Mouse (Mus musculus): ENCODE results near the gene Arv1. TPM values are rescaled to one million over a fixed set of nuclear protein-coding genes. Genes with fewer than 3 reads are reported as not detected.

Arv1 gene
- total and polyA plus RNA-seq, 3 experiments, result 11.9 to 24.1 TPM; not detected in 1

GRCm38 (mm10) chr8:124700271-124700670 lies 21.7 kb upstream of the Arv1 start:
- Histone ChIP-seq H3K9ac (ENCODE audit: control insufficient read depth, low read depth, low read length, poor library complexity, severe bottlenecking) (no peak overlapping the region), H3K27me3 (ENCODE audit: control insufficient read depth in 1 of 2, insufficient read depth in 2 of 2, low read length in 2 of 2) (no peaks in the 10 kb centered on the region), H3K36me3 (ENCODE audit: control insufficient read depth in 1 of 2, insufficient read depth in 2 of 2, low read length in 2 of 2) (peaks cover 7% of the 10 kb centered on the region in 2 experiments), H3K79me2 (ENCODE audit: control insufficient read depth, insufficient read depth, low read length, poor library complexity) (no peaks in the 10 kb centered on the region), H3K27ac (ENCODE audit: control insufficient read depth, low read depth, low read length) (no peak overlapping the region), H3K4me1 (ENCODE audit: control insufficient read depth in 1 of 2, insufficient read depth in 2 of 2, low read length in 2 of 2) (peaks cover 7 to 9% of the 10 kb centered on the region in 2 experiments), H3K9me3 (replicated peaks; ENCODE audit: insufficient read depth, low read length) (no peaks in the 10 kb centered on the region), H3K4me3 (ENCODE audit: control insufficient read depth in 1 of 2, insufficient read depth in 1 of 2, low read depth in 2 of 2, low read length in 2 of 2) (no peak overlapping the region)
- no peak for DNase-seq (ENCODE audit: low read depth, low spot score)
- TF ChIP-seq GABPA (IDR thresholded peaks at IDR 0.05; ENCODE audit: low read depth, low read length), result no peak
- TF ChIP-seq TAL1 (IDR thresholded peaks at IDR 0.05; ENCODE audit: low read length), result no peak
- TF ChIP-seq E2F4 (IDR thresholded peaks at IDR 0.05; ENCODE audit: borderline replicate concordance, low read depth, low read length), result no peak
- TF ChIP-seq SMC3 (IDR thresholded peaks at IDR 0.05; ENCODE audit: low read depth, low read length), result no peak
- TF ChIP-seq NRF1 (IDR thresholded peaks at IDR 0.05; ENCODE audit: insufficient read depth, low read depth, low read length, poor library complexity, severe bottlenecking), result no peak
- TF ChIP-seq CHD1 (IDR thresholded peaks at IDR 0.05; ENCODE audit: low read depth, low read length), result no peak
- TF ChIP-seq MEF2A (IDR thresholded peaks at IDR 0.05; ENCODE audit: extremely low read depth, insufficient replicate concordance, low read depth, low read length, poor library complexity, severe bottlenecking), result no peak
- TF ChIP-seq ZMIZ1 (IDR thresholded peaks at IDR 0.05; ENCODE audit: low read depth, low read length), result no peak
- TF ChIP-seq RCOR1 (IDR thresholded peaks at IDR 0.05; ENCODE audit: low read depth, low read length), result no peak
- TF ChIP-seq JUND (IDR thresholded peaks at IDR 0.05; ENCODE audit: low read depth, low read length), result no peak
- TF ChIP-seq CHD2 (IDR thresholded peaks at IDR 0.05; ENCODE audit: low read length), result no peak

- Histone ChIP-seq H3K79me2 (ENCODE audit: control insufficient read depth, insufficient read depth, low read length, poor library complexity) (no peaks in the 10 kb centered on the region), H3K27ac (ENCODE audit: control insufficient read depth, low read depth, low read length) (peak overlapping the region; percentile 33; the same call in 1 of the 2 replicates), H3K4me3 (ENCODE audit: control insufficient read depth in 1 of 2, insufficient read depth in 1 of 2, low read depth in 2 of 2, low read length in 2 of 2) (no peak overlapping the region), H3K27me3 (ENCODE audit: control insufficient read depth in 1 of 2, insufficient read depth in 2 of 2, low read length in 2 of 2) (no peaks in the 10 kb centered on the region), H3K36me3 (ENCODE audit: control insufficient read depth in 1 of 2, insufficient read depth in 2 of 2, low read length in 2 of 2) (peaks cover 7% of the 10 kb centered on the region in 2 experiments), H3K9ac (ENCODE audit: control insufficient read depth, low read depth, low read length, poor library complexity, severe bottlenecking) (no peak overlapping the region), H3K9me3 (replicated peaks; ENCODE audit: insufficient read depth, low read length) (no peaks in the 10 kb centered on the region), H3K4me1 (ENCODE audit: control insufficient read depth in 1 of 2, insufficient read depth in 2 of 2, low read length in 2 of 2) (peaks cover 7 to 9% of the 10 kb centered on the region in 2 experiments)
- TF ChIP-seq USF2 (IDR thresholded peaks at IDR 0.05; ENCODE audit: borderline replicate concordance in 1 of 2, insufficient read depth in 1 of 2, low read depth in 1 of 2, low read length in 2 of 2) (no peak), ZMIZ1 (IDR thresholded peaks at IDR 0.05; ENCODE audit: low read depth, low read length) (no peak), SIN3A (IDR thresholded peaks at IDR 0.05; ENCODE audit: low read length) (no peak), MAX (IDR thresholded peaks at IDR 0.05; ENCODE audit: low read length) (no peak), ZC3H11A (IDR thresholded peaks at IDR 0.05; ENCODE audit: low read depth, low read length) (no peak), GATA1 (IDR thresholded peaks at IDR 0.05; ENCODE audit: low read depth, low read length) (no peak), E2F4 (IDR thresholded peaks at IDR 0.05; ENCODE audit: borderline replicate concordance, low read depth, low read length) (no peak), CHD1 (IDR thresholded peaks at IDR 0.05; ENCODE audit: low read depth, low read length) (no peak), ZNF384 (IDR thresholded peaks at IDR 0.05; ENCODE audit: low read depth, low read length) (no peak), EP300 (IDR thresholded peaks at IDR 0.05; ENCODE audit: low read depth in 1 of 2, low read length in 2 of 2) (0 out of 4 replicates have a peak, but pooled peaks of 1 of the 2 experiments have one; percentile 11), KAT2A (conservative IDR thresholded peaks at IDR 0.05; ENCODE audit: low read depth, low read length) (no peak), ETS1 (IDR thresholded peaks at IDR 0.05; ENCODE audit: low read depth, low read length) (0 out of 2 replicates have a peak, but pooled peaks have one; percentile 16)
- DNase-seq (ENCODE audit: low read depth, low spot score), result peak; percentile 16
Measured at GRCm38 (mm10) chr8:124701023-124701422, 20.9 kb upstream of the Arv1 start.

All from MEL (cell line).